Mouse (Mus musculus): ENCODE results near the gene Rpsa. TPM values are rescaled to one million over a fixed set of nuclear protein-coding genes. Genes with fewer than 3 reads are reported as not detected.

Rpsa gene
- 2,066 and 2,566 TPM in 2 replicates for polyA plus RNA-seq (2014; fragmentation: Nextera tagmentation; extraction: Ambion mirVana)

- Histone ChIP-seq H3K27ac (ENCODE audit: low read depth, low read length) (peak within 1 kb of the TSS; percentile 93), H3K4me2 (replicated peaks; ENCODE audit: low read depth, low read length) (peak within 1 kb of the TSS; percentile 65), H3K27me3 (ENCODE audit: control insufficient read depth, insufficient read depth, low read length) (no peaks in the 10 kb centered on the region), H3K36me3 (ENCODE audit: control insufficient read depth, insufficient read depth, low read length) (peaks cover 59% of the 10 kb centered on the region), H3K9ac (ENCODE audit: low read depth, low read length) (peak within 1 kb of the TSS; percentile 100), H3K9me3 (ENCODE audit: control insufficient read depth, low read length) (no peaks in the 10 kb centered on the region), H3K4me1 (ENCODE audit: control insufficient read depth, insufficient read depth, low read length) (peaks cover 8% of the 10 kb centered on the region; the same call in 1 of the 2 replicates), H3K4me3 (ENCODE audit: low read length) (peak within 1 kb of the TSS; percentile 99)
- peak; percentile 97 for ATAC-seq (ENCODE audit: low FRiP score, low TSS enrichment)
- WGBS, result under 1% methylated on average over 69 of the region's 72 CpGs
Observed at GRCm38 (mm10) chr9:120127538-120128251, at the start of gene Rpsa. TSS of gene Rpsa (plus strand) at chr9:120127689.

- Histone ChIP-seq H3K9me3 (ENCODE audit: control insufficient read depth, low read length) (no peaks in the 10 kb centered on the region), H3K9ac (ENCODE audit: low read depth, low read length) (no peak overlapping the region), H3K27ac (ENCODE audit: low read depth, low read length) (no peak overlapping the region), H3K4me2 (replicated peaks; ENCODE audit: low read depth, low read length) (no peak overlapping the region), H3K36me3 (ENCODE audit: control insufficient read depth, insufficient read depth, low read length) (no peaks in the 10 kb centered on the region), H3K27me3 (ENCODE audit: control insufficient read depth, insufficient read depth, low read length) (no peaks in the 10 kb centered on the region), H3K4me1 (ENCODE audit: control insufficient read depth, insufficient read depth, low read length) (no peaks in the 10 kb centered on the region), H3K4me3 (ENCODE audit: low read length) (no peak overlapping the region)
- 83% methylated on average over 3 of the region's 3 CpGs for WGBS
- no peak for ATAC-seq (ENCODE audit: low FRiP score, low TSS enrichment)
Observed at GRCm38 (mm10) chr9:120078241-120078640, 49.2 kb upstream of the Rpsa start.

GRCm38 (mm10) chr9:120079901-120080300, 47.6 kb upstream of the Rpsa start:
- WGBS, result 77% methylated on average over 7 of the region's 7 CpGs
- Histone ChIP-seq H3K4me3 (ENCODE audit: low read length) (no peak overlapping the region), H3K27me3 (ENCODE audit: control insufficient read depth, insufficient read depth, low read length) (no peaks in the 10 kb centered on the region), H3K4me2 (replicated peaks; ENCODE audit: low read depth, low read length) (no peak overlapping the region), H3K4me1 (ENCODE audit: control insufficient read depth, insufficient read depth, low read length) (no peaks in the 10 kb centered on the region), H3K9me3 (ENCODE audit: control insufficient read depth, low read length) (no peaks in the 10 kb centered on the region), H3K9ac (ENCODE audit: low read depth, low read length) (no peak overlapping the region), H3K27ac (ENCODE audit: low read depth, low read length) (no peak overlapping the region), H3K36me3 (ENCODE audit: control insufficient read depth, insufficient read depth, low read length) (no peaks in the 10 kb centered on the region)
- ATAC-seq (ENCODE audit: low FRiP score, low TSS enrichment), result no peak

GRCm38 (mm10) chr9:120080546-120081108, 46.9 kb upstream of the Rpsa start:
- no peaks in the 10 kb centered on the region for H3K4me1 ChIP-seq (ENCODE audit: control insufficient read depth, insufficient read depth, low read length)

GRCm38 (mm10) chr9:120081247-120081646, 46.2 kb upstream of the Rpsa start:
- Histone ChIP-seq H3K9me3 (ENCODE audit: control insufficient read depth, low read length) (no peaks in the 10 kb centered on the region), H3K27me3 (ENCODE audit: control insufficient read depth, insufficient read depth, low read length) (no peaks in the 10 kb centered on the region), H3K4me2 (replicated peaks; ENCODE audit: low read depth, low read length) (no peak overlapping the region), H3K27ac (ENCODE audit: low read depth, low read length) (no peak overlapping the region), H3K36me3 (ENCODE audit: control insufficient read depth, insufficient read depth, low read length) (no peaks in the 10 kb centered on the region), H3K4me3 (ENCODE audit: low read length) (no peak overlapping the region), H3K4me1 (ENCODE audit: control insufficient read depth, insufficient read depth, low read length) (no peaks in the 10 kb centered on the region), H3K9ac (ENCODE audit: low read depth, low read length) (no peak overlapping the region)
- no peak for ATAC-seq (ENCODE audit: low FRiP score, low TSS enrichment)
- 71% methylated on average over 6 of the region's 6 CpGs for WGBS

More at GRCm38 (mm10) chr9:120080546-120081108, 46.9 kb upstream of the Rpsa start:
- Histone ChIP-seq H3K27ac (ENCODE audit: low read depth, low read length) (no peak overlapping the region), H3K4me2 (replicated peaks; ENCODE audit: low read depth, low read length) (no peak overlapping the region), H3K27me3 (ENCODE audit: control insufficient read depth, insufficient read depth, low read length) (no peaks in the 10 kb centered on the region), H3K9me3 (ENCODE audit: control insufficient read depth, low read length) (no peaks in the 10 kb centered on the region), H3K36me3 (ENCODE audit: control insufficient read depth, insufficient read depth, low read length) (no peaks in the 10 kb centered on the region), H3K4me3 (ENCODE audit: low read length) (no peak overlapping the region), H3K9ac (ENCODE audit: low read depth, low read length) (no peak overlapping the region)
- WGBS, result 79% methylated on average over 8 of the region's 8 CpGs
- no peak for ATAC-seq (ENCODE audit: low FRiP score, low TSS enrichment)

- Histone ChIP-seq H3K9ac (ENCODE audit: low read depth, low read length) (no peak overlapping the region), H3K27ac (ENCODE audit: low read depth, low read length) (no peak overlapping the region), H3K9me3 (ENCODE audit: control insufficient read depth, low read length) (no peaks in the 10 kb centered on the region), H3K4me2 (replicated peaks; ENCODE audit: low read depth, low read length) (no peak overlapping the region), H3K4me3 (ENCODE audit: low read length) (no peak overlapping the region), H3K36me3 (ENCODE audit: control insufficient read depth, insufficient read depth, low read length) (no peaks in the 10 kb centered on the region), H3K4me1 (ENCODE audit: control insufficient read depth, insufficient read depth, low read length) (no peaks in the 10 kb centered on the region), H3K27me3 (ENCODE audit: control insufficient read depth, insufficient read depth, low read length) (no peaks in the 10 kb centered on the region)
- ATAC-seq (ENCODE audit: low FRiP score, low TSS enrichment), result no peak
- WGBS, result 82% methylated on average over 5 of the region's 5 CpGs
Observed at GRCm38 (mm10) chr9:120081967-120082366, 45.5 kb upstream of the Rpsa start.

GRCm38 (mm10) chr9:120082691-120083090, 44.8 kb upstream of the Rpsa start:
- Histone ChIP-seq H3K4me2 (replicated peaks; ENCODE audit: low read depth, low read length) (no peak overlapping the region), H3K27me3 (ENCODE audit: control insufficient read depth, insufficient read depth, low read length) (no peaks in the 10 kb centered on the region), H3K9me3 (ENCODE audit: control insufficient read depth, low read length) (no peaks in the 10 kb centered on the region), H3K36me3 (ENCODE audit: control insufficient read depth, insufficient read depth, low read length) (no peaks in the 10 kb centered on the region), H3K4me3 (ENCODE audit: low read length) (no peak overlapping the region), H3K9ac (ENCODE audit: low read depth, low read length) (no peak overlapping the region), H3K27ac (ENCODE audit: low read depth, low read length) (no peak overlapping the region), H3K4me1 (ENCODE audit: control insufficient read depth, insufficient read depth, low read length) (no peaks in the 10 kb centered on the region)
- WGBS, result 80% methylated on average over 4 of the region's 4 CpGs
- no peak for ATAC-seq (ENCODE audit: low FRiP score, low TSS enrichment)

GRCm38 (mm10) chr9:120083158-120083894, 44.2 kb upstream of the Rpsa start:
- Histone ChIP-seq H3K9ac (ENCODE audit: low read depth, low read length) (no peak overlapping the region), H3K4me2 (replicated peaks; ENCODE audit: low read depth, low read length) (no peak overlapping the region), H3K9me3 (ENCODE audit: control insufficient read depth, low read length) (no peaks in the 10 kb centered on the region), H3K4me1 (ENCODE audit: control insufficient read depth, insufficient read depth, low read length) (no peaks in the 10 kb centered on the region), H3K27me3 (ENCODE audit: control insufficient read depth, insufficient read depth, low read length) (no peaks in the 10 kb centered on the region), H3K4me3 (ENCODE audit: low read length) (no peak overlapping the region), H3K27ac (ENCODE audit: low read depth, low read length) (no peak overlapping the region), H3K36me3 (ENCODE audit: control insufficient read depth, insufficient read depth, low read length) (no peaks in the 10 kb centered on the region)
- ATAC-seq (ENCODE audit: low FRiP score, low TSS enrichment), result no peak
- WGBS, result 80% methylated on average over 18 of the region's 18 CpGs

- ATAC-seq (ENCODE audit: low FRiP score, low TSS enrichment), result no peak
Observed at GRCm38 (mm10) chr9:120084406-120084805, 43.1 kb upstream of the Rpsa start.

More at GRCm38 (mm10) chr9:120084406-120084805, 43.1 kb upstream of the Rpsa start:
- Histone ChIP-seq H3K4me3 (ENCODE audit: low read length) (no peak overlapping the region), H3K36me3 (ENCODE audit: control insufficient read depth, insufficient read depth, low read length) (no peaks in the 10 kb centered on the region), H3K4me1 (ENCODE audit: control insufficient read depth, insufficient read depth, low read length) (no peaks in the 10 kb centered on the region), H3K4me2 (replicated peaks; ENCODE audit: low read depth, low read length) (no peak overlapping the region), H3K27me3 (ENCODE audit: control insufficient read depth, insufficient read depth, low read length) (no peaks in the 10 kb centered on the region), H3K27ac (ENCODE audit: low read depth, low read length) (no peak overlapping the region), H3K9me3 (ENCODE audit: control insufficient read depth, low read length) (0 out of 2 replicates have a peak, but pooled peaks cover 3% of the 10 kb centered on the region), H3K9ac (ENCODE audit: low read depth, low read length) (no peak overlapping the region)
- WGBS, result 87% methylated on average over 9 of the region's 9 CpGs
